Mouse (Mus musculus) urinary bladder, postnatal 14 days (tissue): ENCODE data around the gene Klf13.
A peak's percentile ranks its signal among the peaks of the same experiment; 100 is the strongest.

Experiments
- DNase-seq: peaks from one replicate; pipeline ENCODE4 v3.0.0; 2021; ENCODE audit warnings: low spot score

The Klf13 gene

DNA sequence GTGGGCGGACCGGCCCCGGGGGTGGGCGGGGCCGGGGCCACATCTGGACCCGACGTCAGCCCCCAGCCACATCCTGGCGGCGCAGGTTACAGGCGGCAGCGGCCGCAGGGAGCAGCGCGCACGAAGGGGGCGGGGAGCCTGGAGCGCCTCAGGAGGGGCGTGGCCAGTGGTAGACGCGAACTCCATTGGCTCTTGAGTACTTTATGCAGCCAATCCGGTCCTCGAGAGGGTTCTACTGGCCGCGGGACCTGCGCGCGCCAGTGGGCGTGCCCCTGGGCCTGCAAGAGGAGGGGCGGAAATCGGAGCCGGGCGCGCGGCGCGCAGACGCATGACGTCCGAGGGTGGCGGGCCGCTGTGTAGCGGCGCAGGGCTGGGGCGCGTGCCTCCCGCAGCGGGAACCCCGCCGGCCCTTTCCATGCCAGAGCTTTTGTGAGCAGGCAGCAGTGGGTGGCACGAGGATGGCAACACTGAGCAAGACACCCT, at the start of gene Klf13:
Gene Klf13, minus strand, starts transcription at position 2 of the 483 bp plus-strand sequence.
- DNase-seq = peak; percentile 97

DNA sequence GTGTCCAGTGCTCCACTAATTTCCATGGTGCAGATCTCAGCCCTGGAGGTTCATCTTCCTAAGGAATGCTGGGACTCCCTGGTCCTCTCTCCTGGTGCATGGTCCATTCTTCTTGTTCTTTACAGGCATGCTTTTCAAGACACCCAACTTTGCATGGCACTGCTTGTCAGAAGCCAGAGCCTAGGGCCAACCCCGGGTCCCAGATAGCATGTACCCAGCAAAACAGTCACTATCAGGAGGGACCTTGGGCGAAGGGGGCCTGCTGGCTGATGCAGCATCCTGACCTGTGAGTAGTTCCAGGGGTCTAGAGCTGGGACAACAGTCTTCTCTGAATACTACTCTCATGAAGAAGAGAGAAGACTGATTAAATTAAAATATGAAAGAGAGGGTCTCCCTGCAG, 49.7 kb upstream of the Klf13 start:
- no peak for DNase-seq

DNA sequence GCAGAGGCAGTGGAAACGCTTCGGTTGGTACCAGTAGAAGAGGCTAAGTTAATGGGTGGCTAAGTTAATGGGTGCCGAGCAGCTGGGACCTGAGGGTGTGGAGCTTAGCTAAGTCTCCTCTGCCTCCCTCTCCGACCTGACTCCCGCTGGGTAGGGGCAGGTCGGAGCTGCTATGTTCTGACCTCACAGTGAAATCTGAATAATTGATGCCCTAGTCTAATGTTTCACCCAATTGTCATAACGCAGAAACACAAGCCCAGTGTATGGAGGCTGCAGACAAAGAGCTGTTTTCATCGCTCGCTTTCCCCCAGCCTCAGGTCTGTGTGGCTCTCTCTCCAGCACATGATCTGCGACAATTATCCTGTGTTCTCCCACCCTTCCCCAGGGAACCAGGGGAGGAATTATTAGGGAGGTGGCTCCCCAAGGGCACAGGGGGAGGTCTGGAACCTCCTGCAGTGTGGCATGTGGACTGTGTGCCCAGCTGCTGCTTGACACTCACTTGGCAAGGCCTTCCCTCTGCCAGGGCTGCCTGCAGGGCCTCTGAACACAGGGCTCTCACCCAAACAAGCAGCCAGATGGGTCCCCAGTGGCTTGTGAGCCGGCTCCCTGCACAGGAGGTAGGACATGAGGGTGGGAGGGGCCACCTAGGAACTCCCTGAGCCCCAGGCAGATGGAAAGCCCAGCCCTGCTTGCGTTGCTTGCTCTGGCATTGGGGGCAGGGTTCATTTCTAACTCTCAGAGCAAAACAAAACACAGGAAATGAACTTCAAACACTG, 47.9 kb upstream of the Klf13 start:
- DNase-seq = no peak

DNA sequence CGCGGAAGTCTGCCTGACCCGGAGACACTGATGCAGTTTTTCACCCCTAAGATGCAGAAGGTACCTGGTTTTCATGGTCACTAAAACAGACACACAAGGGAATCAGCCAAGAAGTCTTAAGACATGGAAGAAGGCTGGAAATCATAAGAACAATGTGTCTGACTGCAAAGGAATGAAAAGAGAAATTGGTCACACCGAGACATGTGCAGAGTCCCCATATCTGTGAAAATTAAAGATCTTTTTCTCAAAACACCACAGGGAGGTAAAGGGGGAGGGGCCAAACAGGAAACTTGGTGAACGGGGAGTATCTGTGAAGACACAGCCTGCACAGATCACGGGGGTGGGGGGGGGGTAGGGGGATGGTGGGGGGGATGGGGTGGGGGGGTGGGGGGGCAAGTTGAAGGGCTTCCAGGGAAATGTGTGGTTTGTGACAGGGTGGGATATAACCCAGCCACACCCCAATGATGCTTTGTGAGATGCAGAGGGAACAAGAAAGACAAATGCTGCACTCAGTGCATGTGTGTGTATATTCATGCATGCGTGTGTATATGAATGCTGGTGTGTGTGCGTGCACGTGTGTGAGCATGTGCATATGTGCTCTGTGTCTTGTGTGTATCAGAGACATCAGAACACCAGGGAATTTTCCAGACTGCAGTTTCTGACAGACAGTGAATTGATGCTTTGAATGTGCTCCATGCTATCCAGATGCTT, 47.1 kb upstream of the Klf13 start:
- DNase-seq = no peak

DNA sequence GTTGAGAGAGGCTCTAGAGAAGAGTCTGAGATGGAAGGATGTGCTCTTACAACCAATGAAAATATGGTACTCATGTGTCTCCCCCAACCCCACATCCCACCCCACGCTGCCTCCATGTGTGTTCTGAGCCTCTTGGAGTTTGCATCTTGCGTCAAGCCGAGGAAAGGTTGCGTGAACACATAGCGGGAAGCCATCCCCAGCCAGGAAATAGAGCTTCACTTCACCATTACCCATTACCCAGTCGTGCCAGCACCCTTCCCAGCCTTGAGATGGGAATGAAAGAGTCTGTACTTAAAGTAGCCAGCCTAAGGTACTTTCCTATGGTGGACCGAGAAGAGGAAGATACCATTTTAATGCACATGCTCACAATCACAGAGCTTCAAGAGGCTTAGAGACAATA, 46.6 kb upstream of the Klf13 start:
- DNase-seq = no peak

GRCm38 (mm10) chr7:63984329-63984728, 45.6 kb upstream of the Klf13 start:
- DNase-seq = no peak

- no peak for DNase-seq
These were observed 38.9 kb upstream of the Klf13 start for GRCm38 (mm10) chr7:63977631-63978030.

GRCm38 (mm10) chr7:63970986-63971385, 32.3 kb upstream of the Klf13 start:
- DNase-seq = no peak

GRCm38 (mm10) chr7:63969941-63970340, 31.2 kb upstream of the Klf13 start:
- no peak for DNase-seq

DNA sequence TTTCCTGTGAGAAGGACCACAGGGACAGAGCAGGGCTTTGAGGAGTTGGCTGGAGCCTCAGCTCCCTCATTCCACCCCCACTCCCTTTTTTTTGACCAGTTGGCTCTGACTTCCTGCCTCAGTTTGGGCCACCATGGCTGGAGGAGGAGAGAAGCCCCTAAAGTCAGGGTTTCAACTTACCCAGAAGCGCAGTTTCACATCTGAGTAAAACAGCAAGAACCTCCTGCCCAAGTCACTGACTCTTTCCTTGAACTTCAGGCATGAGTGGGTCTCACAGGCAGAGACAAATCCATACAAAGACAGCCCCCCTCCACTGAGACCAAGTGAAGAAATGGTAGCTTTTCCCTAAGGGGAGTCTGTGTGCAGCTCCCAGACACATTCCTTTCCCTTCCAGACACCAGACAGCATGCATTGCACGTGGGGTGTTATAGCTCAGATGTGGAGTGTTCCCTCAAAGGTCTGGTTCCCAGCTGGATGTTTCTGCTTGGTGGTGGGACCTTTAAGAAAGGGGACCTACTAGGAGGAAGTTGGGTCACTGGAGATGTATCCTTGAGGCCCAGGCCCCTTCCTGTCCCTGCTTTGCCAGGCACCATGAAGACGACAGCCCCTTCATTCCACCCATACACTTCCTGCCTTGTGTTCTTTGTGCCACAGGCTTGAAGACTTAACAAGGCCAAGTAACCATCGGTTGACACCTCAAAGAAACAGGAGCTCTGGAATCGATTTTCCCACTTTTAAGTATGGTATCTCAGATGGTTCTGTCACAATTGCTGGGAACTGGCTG, 27.1 kb upstream of the Klf13 start:
- no peak for DNase-seq

- peak; percentile 19 for DNase-seq
These were observed 26.4 kb upstream of the Klf13 start for GRCm38 (mm10) chr7:63965135-63965534.

GRCm38 (mm10) chr7:63964121-63964520, 25.4 kb upstream of the Klf13 start:
- no peak for DNase-seq

DNA sequence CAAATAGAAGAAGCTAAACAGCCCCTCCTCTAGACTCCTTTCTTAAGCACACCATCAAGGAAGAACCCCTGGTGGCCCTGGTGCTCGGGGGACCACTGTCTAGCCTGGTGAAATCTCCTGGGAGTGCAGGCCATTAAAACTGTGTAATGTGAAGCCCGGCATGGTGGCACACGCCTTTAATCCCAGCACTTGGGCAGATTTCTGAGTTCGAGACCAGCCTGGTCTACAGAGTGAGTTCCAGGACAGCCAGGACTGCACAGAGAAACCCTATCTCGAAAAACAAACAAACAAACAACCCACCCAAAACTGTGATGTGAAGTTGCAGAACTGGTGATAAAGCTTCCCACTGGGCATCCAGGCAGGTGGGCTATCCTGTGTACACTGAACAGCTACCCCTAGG, 24.9 kb upstream of the Klf13 start:
- DNase-seq = no peak

DNA sequence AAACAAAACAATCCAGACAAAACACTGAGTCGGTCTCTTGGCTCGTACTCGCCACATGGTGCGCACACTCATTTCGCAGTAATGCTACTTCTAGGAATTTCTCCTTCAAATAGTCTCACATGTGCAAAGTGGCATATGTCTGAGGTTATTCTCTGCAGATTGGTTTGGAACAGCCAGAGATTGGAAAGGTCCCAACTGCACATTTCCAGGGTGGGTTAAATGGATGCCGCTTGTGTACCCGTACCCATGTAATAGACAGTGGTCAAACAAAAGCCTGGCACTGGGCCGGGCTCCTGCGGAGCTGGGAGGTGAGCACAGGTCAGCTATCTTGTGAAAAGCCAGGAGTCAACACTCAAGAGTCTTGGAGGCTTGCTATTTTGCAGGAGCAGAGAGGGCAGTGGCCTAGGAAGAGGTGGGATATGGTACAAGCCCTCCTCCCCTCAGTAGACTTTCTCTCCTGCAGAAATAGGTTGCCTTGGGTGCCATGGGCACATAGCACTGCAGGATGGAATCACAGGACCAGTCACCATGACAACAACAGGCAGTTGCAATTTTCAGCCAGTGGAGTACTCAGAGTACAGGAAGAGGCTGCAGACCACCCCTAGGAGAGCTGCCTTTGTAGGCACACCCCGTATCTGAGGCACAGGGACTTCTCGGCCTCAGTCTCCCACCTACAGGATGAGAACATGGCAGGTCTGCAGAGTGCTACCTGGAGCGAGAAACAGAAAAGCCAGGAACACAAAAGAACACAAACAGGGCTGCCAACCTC, 19.3 kb upstream of the Klf13 start:
- DNase-seq = no peak

DNA sequence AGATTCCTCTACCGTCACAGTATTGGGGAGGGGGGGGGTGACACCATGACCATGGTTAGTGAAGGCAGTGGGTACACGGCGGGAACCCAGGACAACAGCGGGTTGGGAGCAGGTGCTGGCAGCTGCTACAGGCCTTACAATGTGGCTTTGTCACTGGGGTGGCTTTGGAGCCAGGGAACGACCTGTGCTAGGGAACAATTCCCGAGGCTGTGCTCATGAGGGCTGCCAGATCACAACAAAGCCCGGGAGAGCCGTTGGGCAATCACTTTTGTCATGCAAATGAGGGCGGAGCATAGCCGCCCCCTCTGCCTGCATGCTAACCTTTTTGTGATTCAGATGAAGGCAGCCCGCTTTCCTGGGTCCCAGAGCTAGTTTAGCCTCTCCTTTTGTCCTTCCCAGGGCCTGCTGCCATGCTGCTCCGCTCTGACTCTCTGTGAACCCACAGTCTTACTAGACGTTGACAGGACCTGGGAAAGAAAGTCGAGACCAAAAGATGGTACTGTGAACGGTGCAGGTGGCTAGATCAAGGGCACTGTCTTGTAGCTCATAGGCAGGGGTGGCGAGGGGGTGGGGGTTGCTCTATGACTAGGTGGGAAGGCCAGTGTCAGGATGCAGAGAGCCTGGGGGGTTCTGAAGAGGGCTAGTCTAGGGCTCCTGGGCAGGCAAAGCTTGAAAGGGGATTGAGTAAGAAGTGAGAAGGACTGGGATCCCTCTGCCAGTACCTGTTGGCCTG, 18.4 kb upstream of the Klf13 start:
- no peak for DNase-seq

DNA sequence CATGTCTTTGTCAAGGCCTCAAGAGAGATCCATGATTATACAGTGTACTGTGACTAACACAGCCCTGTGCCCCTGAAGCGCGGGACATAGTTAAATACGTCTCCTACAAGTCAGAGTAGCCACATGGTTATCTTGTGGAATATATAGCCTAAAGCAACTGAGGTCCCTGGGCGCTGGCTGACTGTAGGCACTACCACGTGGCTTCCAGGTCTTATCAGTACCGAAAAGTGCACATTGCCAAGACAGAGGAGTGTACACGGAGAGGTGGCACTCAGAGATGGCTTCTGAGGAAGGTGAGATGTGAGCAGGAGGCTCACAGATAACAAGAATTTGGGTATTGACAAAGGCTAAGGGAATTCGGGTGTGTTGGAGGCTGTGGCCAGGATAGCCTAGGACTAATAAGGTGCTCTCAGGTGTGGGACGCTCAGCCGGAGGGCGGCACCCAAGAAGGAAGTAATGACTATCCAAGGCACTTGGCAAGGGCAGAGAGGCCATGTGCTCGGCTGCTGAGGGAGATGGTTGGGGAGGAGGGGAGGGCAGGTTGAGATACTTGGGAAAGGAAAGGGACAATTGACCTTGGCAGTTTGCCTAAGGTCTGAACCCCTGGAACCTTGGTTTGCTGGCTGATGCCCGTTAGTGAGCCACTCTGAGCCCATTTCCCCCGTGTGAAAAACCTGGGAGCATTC, 17.6 kb upstream of the Klf13 start:
- no peak for DNase-seq

DNA sequence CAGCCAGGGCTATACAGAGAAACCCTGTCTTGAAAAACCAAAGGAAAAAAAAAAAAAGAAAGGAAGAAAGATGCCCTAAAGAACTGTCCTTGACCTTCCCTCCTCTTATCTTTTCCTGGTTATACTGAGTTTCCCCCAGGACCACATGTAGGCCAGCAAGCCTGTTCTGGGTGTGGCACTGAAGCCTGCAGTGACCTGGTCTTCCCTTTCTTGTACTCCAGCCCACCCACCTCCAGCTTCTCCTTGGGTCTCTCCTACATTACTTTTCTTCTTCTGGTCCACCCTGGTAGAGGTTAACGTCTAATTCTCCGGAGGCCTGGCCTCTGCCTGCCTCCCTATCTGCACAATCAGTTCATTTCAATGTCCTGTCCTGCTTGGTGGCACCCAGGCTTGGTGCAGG, 16.7 kb upstream of the Klf13 start:
- no peak for DNase-seq

GRCm38 (mm10) chr7:63952077-63952898, 13.6 kb upstream of the Klf13 start:
- no peak for DNase-seq

DNA sequence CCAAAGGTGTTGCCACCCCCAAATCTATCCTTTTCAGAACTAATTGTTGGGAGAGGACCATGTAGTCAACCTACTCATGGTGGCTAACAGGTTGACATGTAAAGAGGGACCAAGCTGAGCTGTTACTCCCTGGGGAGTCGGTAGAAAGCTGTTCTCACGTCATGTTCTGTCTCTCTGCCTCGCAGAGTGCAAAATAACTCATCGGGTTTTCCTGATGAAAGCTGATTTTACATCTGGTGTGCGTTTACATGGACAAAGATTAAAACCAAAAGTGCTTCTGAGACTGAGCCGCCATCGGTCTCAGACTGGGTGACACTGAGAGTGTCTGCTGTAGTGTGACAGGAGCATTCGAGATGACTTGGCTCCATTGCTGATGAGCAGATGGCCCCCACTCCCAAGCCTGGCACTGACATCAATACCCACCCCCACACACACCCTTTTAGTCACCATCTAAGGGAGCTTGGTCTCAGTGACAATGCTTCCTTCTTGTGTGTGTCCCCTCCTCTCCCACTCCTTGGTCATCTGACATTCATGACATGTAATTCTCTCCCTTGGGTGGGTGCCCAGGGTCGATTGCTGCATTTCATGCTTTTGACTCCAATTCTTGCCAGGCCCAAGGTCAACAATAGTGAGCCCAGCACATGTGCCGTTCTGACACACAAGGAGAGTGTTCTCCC, 12.4 kb upstream of the Klf13 start:
- no peak for DNase-seq
